Mouse (Mus musculus): Measurements from ENCODE around the gene Fggy.

- TF ChIP-seq POLR2A (IDR thresholded peaks at IDR 0.05; ENCODE audit: low read depth, low read length) (no peak), CTCF (conservative IDR thresholded peaks at IDR 0.05; ENCODE audit: insufficient read depth, insufficient read length, low read depth, low read length) (no peak)
Observed at GRCm38 (mm10) chr4:95634903-95635302, 77.6 kb downstream of the Fggy start.

Data from kidney, adult 2 months (tissue).